Mouse (Mus musculus): Measurements from ENCODE around the gene Nat8f7.
"Not testable (repeated sequence)": the region's sequence is repeated elsewhere in the genome, so short reads cannot be mapped to it uniquely, and the experiment has no call there.

Nat8f7 gene

GRCm38 (mm10) chr6:85713105-85713504, at the start of gene Nat8f7:
Gene Nat8f7 (minus strand): TSS chr6:85713205.
- not testable (repeated sequence) for DNase-seq (ENCODE audit: low spot score)

- DNase-seq (ENCODE audit: low spot score), result not testable (repeated sequence)
These were observed 49.7 kb upstream of the Nat8f7 start for GRCm38 (mm10) chr6:85762678-85763077.

- not testable (repeated sequence) for DNase-seq (ENCODE audit: low spot score)
These were observed 42.8 kb upstream of the Nat8f7 start for GRCm38 (mm10) chr6:85755705-85756249.

- DNase-seq (ENCODE audit: low spot score), result not testable (repeated sequence)
These were observed 3.4 kb downstream of the Nat8f7 start for GRCm38 (mm10) chr6:85709607-85710006.

GRCm38 (mm10) chr6:85709206-85709605, 3.8 kb downstream of the Nat8f7 start:
- DNase-seq (ENCODE audit: low spot score), result not testable (repeated sequence)

- not testable (repeated sequence) for DNase-seq (ENCODE audit: low spot score)
These were observed 11.1 kb downstream of the Nat8f7 start for GRCm38 (mm10) chr6:85701943-85702342.

Measured in embryo, embryonic 10.5 days (tissue).